Mouse (Mus musculus): ENCODE results near the gene Calb2.
A peak's percentile ranks its signal among the peaks of the same experiment; 100 is the strongest.

DNA sequence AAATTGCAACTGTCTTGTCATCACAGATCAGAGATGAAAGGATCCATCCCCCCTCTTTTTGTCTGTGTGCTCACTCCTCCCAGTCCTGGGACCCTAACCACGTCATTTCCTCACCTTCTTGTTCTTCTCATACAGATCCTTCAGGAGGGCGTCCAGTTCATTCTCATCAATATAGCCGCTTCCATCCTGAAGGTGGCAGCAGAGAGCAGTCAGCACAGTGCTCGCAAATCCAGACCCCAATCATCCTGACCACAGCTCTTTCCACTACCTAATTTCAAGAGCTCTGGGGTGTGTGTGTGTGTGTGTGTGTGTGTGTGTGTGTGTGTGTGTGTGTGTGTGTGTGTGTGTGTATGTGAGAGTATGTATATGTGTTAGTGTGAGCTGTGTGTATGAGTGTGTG, 22.5 kb downstream of the Calb2 start:
- TF ChIP-seq POLR2A (IDR thresholded peaks at IDR 0.05; ENCODE audit: low read depth, low read length) (no peak), CTCF (IDR thresholded peaks at IDR 0.05; ENCODE audit: extremely low read depth, insufficient read length, insufficient replicate concordance, low read depth, low read length) (peak; percentile 70; the same call in 1 of the 2 replicates)

Data from small intestine, adult 2 months (tissue).